Mouse (Mus musculus) embryo, embryonic 11.5 days (tissue): Measurements from ENCODE around the gene Pttg1.

Experiments used
- DNase-seq: peaks from one replicate; pipeline ENCODE4 v3.0.0-alpha.2; 2012; ENCODE audit warnings: low read depth, low spot score

Gene Pttg1

DNA sequence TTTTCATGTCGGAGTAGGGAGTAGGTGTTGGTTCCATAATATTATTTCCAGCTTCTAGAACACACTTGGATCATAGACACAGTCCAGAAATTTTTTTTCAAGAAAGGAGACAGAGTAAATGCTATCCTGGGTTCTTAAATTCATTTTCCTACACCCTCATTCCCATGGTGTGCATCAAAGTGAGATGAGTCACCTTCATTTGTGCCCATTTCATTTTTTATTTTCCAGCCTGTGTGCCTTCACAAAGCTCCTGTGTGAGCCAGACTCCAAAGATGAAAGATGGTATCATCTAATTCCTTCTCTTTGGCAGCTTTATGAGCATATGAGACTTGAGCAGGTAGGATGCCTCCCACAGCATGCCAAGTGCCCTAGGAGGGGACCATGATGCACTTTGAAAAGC lies 49.5 kb downstream of the Pttg1 start:
- DNase-seq, result no peak

DNA sequence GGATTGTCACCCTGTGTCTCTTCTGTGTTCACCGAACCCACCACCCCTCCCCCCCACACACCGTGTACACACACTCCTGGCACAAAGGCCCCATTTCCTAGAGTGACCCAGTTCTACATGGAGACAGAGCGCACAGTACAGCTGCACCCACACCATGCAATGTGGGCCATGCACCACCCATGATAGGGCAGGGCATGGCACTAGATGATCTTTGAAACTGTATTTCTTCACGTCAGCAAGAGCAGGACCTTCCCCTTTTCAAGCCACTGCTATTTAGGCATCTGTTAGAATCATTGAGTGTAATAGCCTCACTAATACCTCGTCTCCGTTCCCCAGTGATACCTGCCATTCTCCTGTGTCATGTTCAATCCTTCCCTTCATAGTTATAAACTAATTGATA lies 51.1 kb downstream of the Pttg1 start:
- DNase-seq, result no peak

DNA sequence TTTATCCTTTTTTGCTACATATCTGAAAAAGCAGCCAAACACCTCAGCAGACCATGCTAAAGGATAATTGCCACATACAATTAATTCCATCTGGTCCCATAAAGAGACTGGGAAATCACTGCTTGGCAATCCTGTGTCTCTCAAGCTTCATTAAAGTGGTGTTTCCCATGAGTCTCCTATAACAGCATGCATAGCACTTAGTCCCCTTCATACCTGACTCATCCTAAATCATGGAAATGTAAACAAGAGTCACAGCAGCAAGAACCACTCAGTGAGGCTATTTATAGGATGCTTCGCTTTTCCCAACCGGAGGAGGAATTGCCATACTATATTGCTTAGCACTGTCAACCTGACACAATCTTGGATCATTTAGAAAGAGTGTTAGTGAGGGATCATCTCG lies 52.7 kb downstream of the Pttg1 start:
- no peak for DNase-seq

DNA sequence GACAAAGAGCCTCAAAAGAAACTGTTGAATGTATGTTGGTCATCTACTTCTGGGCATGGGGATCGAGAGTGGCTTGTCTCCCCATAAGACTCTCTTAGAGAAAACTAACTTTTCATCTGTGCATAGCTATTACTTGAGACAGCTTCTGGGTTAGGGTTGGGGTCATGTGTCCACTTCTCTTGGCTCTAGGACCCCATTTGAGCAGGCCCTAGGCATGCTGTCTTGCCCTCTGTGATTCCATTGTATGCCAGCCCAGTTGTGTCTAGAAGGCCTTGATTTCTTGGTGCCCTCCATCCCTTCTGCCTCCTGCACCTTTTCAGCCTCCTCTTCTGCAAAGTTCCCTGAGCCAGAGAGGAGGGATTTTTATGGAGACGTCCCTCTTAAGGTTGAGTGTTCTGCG lies 54.2 kb downstream of the Pttg1 start:
- DNase-seq, result no peak
